Mouse (Mus musculus) erythroblast, embryonic 14.5 days (primary cell): Measurements from ENCODE around the gene Btbd10.

Experiments
- GATA1 ChIP-seq: IDR thresholded peaks from 2 replicates; pipeline ENCODE4 v1.6.1; 2012; ENCODE audit warnings: low read length, inconsistent platforms, mixed read lengths
- TAL1 ChIP-seq: IDR thresholded peaks from 3 replicates; pipeline ENCODE4 v1.6.1; 2012; ENCODE audit warnings: low read length, inconsistent platforms, mixed read lengths

- TF ChIP-seq TAL1 (no peak), GATA1 (no peak)
These were observed 89.9 kb downstream of the Btbd10 start for GRCm38 (mm10) chr7:113279246-113279645.
